Mouse (Mus musculus) limb, embryonic 13.5 days (tissue): ENCODE data around the gene Rnf17. TPM values are rescaled to one million over a fixed set of nuclear protein-coding genes. Genes with fewer than 3 reads are reported as not detected.

Source experiments
- ATAC-seq: fragments of 200-750 bp; cut with Nextera tagmentation; 2 replicates; pipeline ENCODE4 v1.8.0; 2017; ENCODE audit warnings: low read depth, moderate number of reproducible peaks, moderate TSS enrichment; ENCODE audit not compliant: low FRiP score
- H3K27ac ChIP-seq: fragments of 300-500 bp; sonication (generic); 2 replicates; pipeline ENCODE4 v1.5.1; 2015; ENCODE audit warnings: inconsistent platforms, mild to moderate bottlenecking, moderate library complexity
- H3K27me3 ChIP-seq: fragments of 300-500 bp; sonication (generic); 2 replicates; pipeline ENCODE4 v1.6.1; 2015; ENCODE audit warnings: mild to moderate bottlenecking, inconsistent platforms
- H3K36me3 ChIP-seq: fragments of 300-500 bp; sonication (generic); 2 replicates; pipeline ENCODE4 v1.6.1; 2015; ENCODE audit warnings: inconsistent platforms, mild to moderate bottlenecking, moderate library complexity
- H3K4me1 ChIP-seq: fragments of 300-500 bp; sonication (generic); 2 replicates; pipeline ENCODE4 v1.6.1; 2015; ENCODE audit warnings: inconsistent platforms
- H3K4me2 ChIP-seq: fragments of 300-500 bp; sonication (generic); replicated peaks from 2 replicates; pipeline ENCODE4 v1.6.1; 2015; ENCODE audit warnings: inconsistent platforms, mild to moderate bottlenecking, moderate library complexity
- H3K4me3 ChIP-seq: fragments of 300-500 bp; sonication (generic); 2 replicates; pipeline ENCODE4 v1.5.1; 2015; ENCODE audit warnings: moderate library complexity, mild to moderate bottlenecking, inconsistent platforms
- H3K9ac ChIP-seq: fragments of 300-500 bp; sonication (generic); 2 replicates; pipeline ENCODE4 v1.6.1; 2015; ENCODE audit warnings: mild to moderate bottlenecking, inconsistent platforms
- H3K9me3 ChIP-seq: fragments of 300-500 bp; sonication (generic); 2 replicates; pipeline ENCODE4 v1.6.1; 2016; ENCODE audit warnings: inconsistent platforms
- WGBS: fragments of 180-500 bp; shearing (Covaris S2); methylation state at CpG from one replicate; pipeline ENCODE4 v1.1.7; 2015; 5-methylcytosine and 5-hydroxymethylcytosine counted together
- polyA plus RNA-seq: library from polyadenylated mRNA; unstranded; fragments of >200 nt; fragmentation: Nextera tagmentation; extraction: Ambion mirVana; gene quantifications from 2 replicates; pipeline ENCODE4 v1.2.1, GENCODE M21; 2015

The Rnf17 gene
- polyA plus RNA-seq, 1 experiment from 2014 or later = 1.3 TPM

DNA sequence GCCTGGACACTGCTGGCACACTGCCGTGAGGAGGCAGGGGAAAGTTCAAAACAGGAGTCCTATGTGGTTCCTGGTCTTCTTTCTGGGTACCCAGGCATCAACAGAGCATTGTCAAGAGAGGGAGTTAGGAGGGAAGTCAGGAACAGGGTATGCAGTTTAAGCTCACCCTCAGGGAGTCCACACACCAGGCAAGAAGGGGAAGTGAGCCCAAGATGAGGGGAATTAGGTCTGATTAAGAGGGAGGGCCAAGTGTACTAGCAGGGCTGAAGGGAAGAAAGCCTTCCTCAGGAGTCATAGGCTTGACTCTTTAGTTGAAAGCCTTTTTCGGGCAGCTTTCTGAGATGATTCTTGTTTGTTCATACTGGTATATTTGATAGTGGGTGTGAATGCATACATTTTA, 112.4 kb downstream of the Rnf17 start:
- Histone ChIP-seq H3K27ac (no peak overlapping the region), H3K9ac (no peak overlapping the region), H3K36me3 (no peaks in the 10 kb centered on the region), H3K4me1 (no peaks in the 10 kb centered on the region), H3K9me3 (no peaks in the 10 kb centered on the region), H3K4me3 (no peak overlapping the region), H3K27me3 (no peaks in the 10 kb centered on the region), H3K4me2 (no peak overlapping the region)
- WGBS = 80% methylated on average over 2 of the region's 2 CpGs
- no peak for ATAC-seq

- 86% methylated on average over 2 of the region's 2 CpGs for WGBS
- H3K9ac ChIP-seq = no peak overlapping the region
- no peaks in the 10 kb centered on the region for H3K4me1 ChIP-seq
- H3K4me3 ChIP-seq = no peak overlapping the region
- H3K4me2 ChIP-seq = no peak overlapping the region
- H3K27me3 ChIP-seq = no peaks in the 10 kb centered on the region
- no peak overlapping the region for H3K27ac ChIP-seq
- H3K36me3 ChIP-seq = peaks cover 32% of the 10 kb centered on the region
- no peak for ATAC-seq
- no peaks in the 10 kb centered on the region for H3K9me3 ChIP-seq
These were observed 128.4 kb downstream of the Rnf17 start for GRCm38 (mm10) chr14:56530788-56531187.

GRCm38 (mm10) chr14:56544946-56545345, 142.6 kb downstream of the Rnf17 start:
- H3K9ac ChIP-seq = no peak overlapping the region
- H3K36me3 ChIP-seq = no peaks in the 10 kb centered on the region; the same call in 1 of the 2 replicates
- no peak overlapping the region for H3K4me3 ChIP-seq
- H3K27ac ChIP-seq = no peak overlapping the region
- 0 out of 2 replicates have a peak, but pooled peaks cover 3% of the 10 kb centered on the region for H3K4me1 ChIP-seq
- H3K27me3 ChIP-seq = no peaks in the 10 kb centered on the region
- H3K4me2 ChIP-seq = no peak overlapping the region
- WGBS = 61% methylated on average over 1 of the region's 1 CpGs
- ATAC-seq = no peak
- no peaks in the 10 kb centered on the region for H3K9me3 ChIP-seq

DNA sequence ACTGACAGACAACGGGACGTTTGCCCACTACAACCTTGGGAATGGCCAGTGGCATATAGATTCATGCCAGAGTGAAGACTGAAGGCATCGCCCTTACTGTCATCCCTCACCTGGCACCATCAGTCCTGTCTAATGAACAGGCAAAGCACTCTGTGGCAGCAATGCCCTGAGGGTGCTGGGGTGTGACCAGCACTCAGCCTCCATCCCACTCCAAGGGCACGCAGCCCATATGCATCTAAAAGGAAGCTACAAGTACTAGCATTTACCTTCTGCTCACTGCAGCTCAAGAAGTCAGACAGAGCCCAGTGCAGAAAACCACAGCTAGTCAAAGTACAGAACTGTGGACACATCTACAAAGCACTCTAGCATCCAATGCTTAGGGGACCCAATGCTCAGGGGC, 143.1 kb downstream of the Rnf17 start:
- no peaks in the 10 kb centered on the region; the same call in 1 of the 2 replicates for H3K36me3 ChIP-seq
- no peaks in the 10 kb centered on the region for H3K9me3 ChIP-seq
- H3K4me1 ChIP-seq = 0 out of 2 replicates have a peak, but pooled peaks cover 3% of the 10 kb centered on the region
- no peak overlapping the region for H3K27ac ChIP-seq
- no peak overlapping the region for H3K9ac ChIP-seq
- ATAC-seq = no peak
- H3K4me3 ChIP-seq = no peak overlapping the region
- H3K4me2 ChIP-seq = no peak overlapping the region
- no peaks in the 10 kb centered on the region for H3K27me3 ChIP-seq
- 90% methylated on average over 4 of the region's 4 CpGs for WGBS

GRCm38 (mm10) chr14:56550960-56551359, 148.6 kb downstream of the Rnf17 start:
- no peak overlapping the region for H3K9ac ChIP-seq
- H3K4me1 ChIP-seq = no peaks in the 10 kb centered on the region
- H3K27me3 ChIP-seq = no peaks in the 10 kb centered on the region
- H3K9me3 ChIP-seq = no peaks in the 10 kb centered on the region
- ATAC-seq = no peak
- no peak overlapping the region for H3K4me3 ChIP-seq
- H3K4me2 ChIP-seq = no peak overlapping the region
- H3K27ac ChIP-seq = no peak overlapping the region
- 88% methylated on average over 4 of the region's 4 CpGs for WGBS
- H3K36me3 ChIP-seq = peaks cover 32% of the 10 kb centered on the region

- no peak for ATAC-seq
- Histone ChIP-seq H3K27ac (no peak overlapping the region), H3K4me3 (no peak overlapping the region), H3K27me3 (no peaks in the 10 kb centered on the region), H3K9me3 (no peaks in the 10 kb centered on the region), H3K4me2 (no peak overlapping the region), H3K4me1 (no peaks in the 10 kb centered on the region), H3K9ac (no peak overlapping the region), H3K36me3 (peaks cover 32% of the 10 kb centered on the region)
- WGBS = 86% methylated on average over 6 of the region's 6 CpGs
These were observed 150.5 kb downstream of the Rnf17 start for GRCm38 (mm10) chr14:56552924-56553323.

GRCm38 (mm10) chr14:56553331-56553730, 150.9 kb downstream of the Rnf17 start:
- Histone ChIP-seq H3K4me3 (no peak overlapping the region), H3K36me3 (peaks cover 35% of the 10 kb centered on the region), H3K4me1 (no peaks in the 10 kb centered on the region), H3K27ac (no peak overlapping the region), H3K9ac (no peak overlapping the region), H3K4me2 (no peak overlapping the region), H3K27me3 (no peaks in the 10 kb centered on the region), H3K9me3 (no peaks in the 10 kb centered on the region)
- ATAC-seq = no peak
- 92% methylated on average over 7 of the region's 7 CpGs for WGBS

- ATAC-seq = no peak
- Histone ChIP-seq H3K4me3 (no peak overlapping the region), H3K9me3 (no peaks in the 10 kb centered on the region), H3K4me2 (no peak overlapping the region), H3K27me3 (no peaks in the 10 kb centered on the region), H3K36me3 (peaks cover 36% of the 10 kb centered on the region), H3K27ac (no peak overlapping the region), H3K4me1 (no peaks in the 10 kb centered on the region), H3K9ac (no peak overlapping the region)
- 97% methylated on average over 2 of the region's 2 CpGs for WGBS
These were observed 152.3 kb downstream of the Rnf17 start for GRCm38 (mm10) chr14:56554716-56555115.

GRCm38 (mm10) chr14:56559134-56559533, 156.8 kb downstream of the Rnf17 start:
- no peak overlapping the region for H3K4me2 ChIP-seq
- 90% methylated on average over 3 of the region's 3 CpGs for WGBS
- peaks cover 24% of the 10 kb centered on the region for H3K36me3 ChIP-seq
- H3K9me3 ChIP-seq = no peaks in the 10 kb centered on the region
- H3K4me3 ChIP-seq = no peak overlapping the region
- H3K9ac ChIP-seq = no peak overlapping the region
- H3K27ac ChIP-seq = no peak overlapping the region
- H3K27me3 ChIP-seq = no peaks in the 10 kb centered on the region
- no peak for ATAC-seq
- no peaks in the 10 kb centered on the region for H3K4me1 ChIP-seq

GRCm38 (mm10) chr14:56567476-56567875, 165.1 kb downstream of the Rnf17 start:
- H3K4me2 ChIP-seq = no peak overlapping the region
- H3K9me3 ChIP-seq = no peaks in the 10 kb centered on the region
- no peaks in the 10 kb centered on the region for H3K27me3 ChIP-seq
- no peak for ATAC-seq
- WGBS = 81% methylated on average over 7 of the region's 7 CpGs
- H3K9ac ChIP-seq = no peak overlapping the region
- peaks cover 12% of the 10 kb centered on the region for H3K36me3 ChIP-seq
- H3K27ac ChIP-seq = no peak overlapping the region
- peaks cover 4% of the 10 kb centered on the region; the same call in 1 of the 2 replicates for H3K4me1 ChIP-seq
- no peak overlapping the region for H3K4me3 ChIP-seq

DNA sequence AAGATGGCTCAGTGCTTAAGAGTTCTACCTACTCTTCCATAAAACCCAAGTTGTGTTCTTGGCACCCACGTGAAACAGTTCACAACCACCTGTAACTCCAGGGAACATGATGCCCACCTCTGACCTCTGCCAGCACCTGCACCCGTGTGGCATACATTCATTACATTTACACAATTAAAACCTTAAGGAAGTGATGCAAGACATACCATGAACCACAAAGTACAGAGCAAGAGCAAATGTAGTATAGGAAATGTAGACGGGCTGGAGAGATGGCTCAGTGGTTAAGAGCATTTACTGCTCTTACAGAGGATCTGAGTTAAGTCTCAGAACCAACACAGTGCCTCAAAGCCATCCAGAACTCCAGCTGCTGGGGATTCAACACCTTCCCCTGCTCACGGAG, 166.7 kb downstream of the Rnf17 start:
- H3K27me3 ChIP-seq = no peaks in the 10 kb centered on the region
- no peak overlapping the region for H3K4me2 ChIP-seq
- peaks cover 6% of the 10 kb centered on the region; the same call in 1 of the 2 replicates for H3K4me1 ChIP-seq
- no peaks in the 10 kb centered on the region for H3K36me3 ChIP-seq
- H3K9me3 ChIP-seq = no peaks in the 10 kb centered on the region
- no peak overlapping the region for H3K9ac ChIP-seq
- no peak overlapping the region for H3K4me3 ChIP-seq
- ATAC-seq = no peak
- WGBS = 70% methylated on average over 4 of the region's 4 CpGs
- no peak overlapping the region for H3K27ac ChIP-seq

DNA sequence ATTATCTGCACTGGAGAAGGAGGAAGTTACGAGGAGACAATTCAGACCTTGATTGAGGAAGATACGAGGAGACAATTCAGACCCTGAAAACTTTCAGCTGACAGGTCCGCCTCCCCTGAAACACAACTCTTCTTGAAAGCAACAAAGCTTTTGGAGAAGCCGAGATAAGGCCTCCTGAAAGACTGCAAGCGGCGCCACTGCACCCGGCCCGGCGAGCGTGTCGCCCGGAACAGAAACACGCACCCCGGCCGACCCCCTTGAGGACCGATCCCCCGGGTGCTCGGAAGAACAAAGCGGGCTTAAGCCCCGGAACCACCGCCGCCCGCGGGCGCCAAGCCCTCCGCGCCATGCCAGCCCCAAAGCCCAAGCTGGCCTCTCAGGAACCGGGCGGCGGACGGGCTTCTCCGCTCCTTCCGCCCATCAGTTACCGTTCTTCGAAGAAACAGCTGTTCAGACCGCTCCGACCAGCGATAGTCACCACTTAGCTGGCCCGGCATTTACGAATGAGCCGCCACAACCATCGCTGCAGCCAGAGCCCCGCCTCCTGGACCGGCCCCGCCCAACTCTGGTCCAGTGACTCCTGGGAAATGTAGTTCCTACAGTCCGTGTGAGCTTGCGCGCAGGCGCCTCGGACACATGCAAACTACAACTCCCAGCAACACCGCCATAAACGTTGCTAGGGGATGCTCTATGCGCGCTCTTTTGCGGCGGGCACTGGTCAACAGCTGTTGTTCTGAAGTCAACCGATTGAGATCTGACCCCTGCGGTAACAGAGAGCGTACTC, 169.1 kb downstream of the Rnf17 start:
- peak overlapping the region; percentile 80 for H3K4me2 ChIP-seq
- no peaks in the 10 kb centered on the region for H3K27me3 ChIP-seq
- peaks cover 11% of the 10 kb centered on the region; the same call in 1 of the 2 replicates for H3K4me1 ChIP-seq
- H3K27ac ChIP-seq = peak overlapping the region; percentile 75
- peak overlapping the region; percentile 86 for H3K4me3 ChIP-seq
- no peaks in the 10 kb centered on the region for H3K36me3 ChIP-seq
- H3K9me3 ChIP-seq = no peaks in the 10 kb centered on the region
- peak; percentile 99 for ATAC-seq
- peak overlapping the region; percentile 80 for H3K9ac ChIP-seq
- WGBS = under 1% methylated on average over 59 of the region's 59 CpGs

DNA sequence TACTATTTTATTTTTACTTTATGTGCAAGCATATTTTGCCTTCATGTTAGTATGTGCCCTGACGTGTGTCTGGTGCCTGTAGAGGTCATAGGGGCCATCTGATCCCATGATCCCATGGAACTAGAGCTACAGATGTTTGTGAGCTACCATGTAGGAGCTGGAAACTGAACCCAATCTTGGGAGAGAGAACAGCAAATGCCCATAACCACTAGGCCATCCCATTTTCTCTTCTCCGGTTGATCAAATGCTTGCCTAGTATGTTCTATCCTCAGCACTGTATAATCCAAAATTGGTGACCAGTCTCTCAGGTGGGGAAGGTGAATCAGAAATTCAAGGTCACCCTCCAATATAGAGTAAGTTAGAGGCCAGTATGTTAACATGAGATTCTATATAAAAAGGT, 170.2 kb downstream of the Rnf17 start:
- H3K36me3 ChIP-seq = no peaks in the 10 kb centered on the region
- peak overlapping the region; percentile 80 for H3K4me2 ChIP-seq
- H3K27ac ChIP-seq = no peak overlapping the region
- ATAC-seq = no peak
- H3K27me3 ChIP-seq = no peaks in the 10 kb centered on the region
- peak overlapping the region; percentile 86; the same call in 1 of the 2 replicates for H3K4me3 ChIP-seq
- H3K4me1 ChIP-seq = peaks cover 11% of the 10 kb centered on the region; the same call in 1 of the 2 replicates
- 76% methylated on average over 2 of the region's 2 CpGs for WGBS
- H3K9ac ChIP-seq = no peak overlapping the region
- H3K9me3 ChIP-seq = no peaks in the 10 kb centered on the region
